Comparison of ENCODE assay signal across 24 mouse cellular contexts in genomic region chr8:111727553-111727952, GRCm38 (mm10). TPM values are rescaled to one million over a fixed set of nuclear protein-coding genes. Genes with fewer than 3 reads are reported as not detected.
A peak's percentile ranks its signal among the peaks of the same experiment; 100 is the strongest.
DNase-seq lines count a peak whose midpoint lies in the region; ATAC-seq and TF ChIP-seq lines count a peak whose summit lies in the region.
"Had no signal": no experiment of that assay in that cellular context is flagged by ENCODE, and none has a peak within 500 bp of the region (broad histone marks: within the 10 kb centered on the region; RNA-seq: fewer than 3 reads in every experiment).

No protein-coding gene starts in this region.

- peak; percentile 2 to 11 for DNase-seq in cerebellum, postnatal 25 days
- no peak for DNase-seq in cerebellum, adult 9-11 months
- DNase-seq in heart, adult 8-10 months (ENCODE audit: low spot score), result no peak
- no peak for DNase-seq in limb, embryonic 10.5 days (ENCODE audit: low spot score)
- DNase-seq in heart, postnatal 0 days (ENCODE audit: low spot score), result no peak
- no peak for DNase-seq in ovary, adult 18-20 months (ENCODE audit: low spot score)
- DNase-seq: cerebellum, postnatal 14 days; gastrocnemius, postnatal 36 days; kidney, postnatal 4 days; lung, postnatal 4 days; right cerebral cortex, postnatal 14 days; thymus, postnatal 36 days had no signal

- no peaks in the 10 kb centered on the region for H3K27me3 ChIP-seq in heart, embryonic 14.5 days (ENCODE audit: control insufficient read depth, insufficient read depth, low read length)
- H3K27me3 ChIP-seq in limb, embryonic 13.5 days, result no peaks in the 10 kb centered on the region
- H3K27me3 ChIP-seq in limb, embryonic 10.5 days (ENCODE audit: low read depth, poor library complexity, severe bottlenecking), result no peaks in the 10 kb centered on the region
- H3K27me3 ChIP-seq in heart, postnatal 0 days (ENCODE audit: control insufficient read depth, insufficient read depth, low read length), result no peaks in the 10 kb centered on the region
- H3K27me3 ChIP-seq: forebrain, embryonic 12.5 days; hindbrain, embryonic 13.5 days; intestine, embryonic 15.5 days; neural tube, embryonic 12.5 days had no signal

- WGBS in heart, embryonic 14.5 days, result 62% methylated on average over 4 of the region's 4 CpGs
- 63% methylated on average over 4 of the region's 4 CpGs for WGBS in limb, embryonic 13.5 days
- 77% methylated on average over 4 of the region's 4 CpGs for WGBS in limb, embryonic 10.5 days
- WGBS in heart, postnatal 0 days, result 64% methylated on average over 4 of the region's 4 CpGs

- no peak overlapping the region for H3K4me2 ChIP-seq in heart, embryonic 14.5 days (ENCODE audit: low read length)
- H3K4me2 ChIP-seq in limb, embryonic 13.5 days (replicated peaks), result no peak overlapping the region
- H3K4me2 ChIP-seq in heart, postnatal 0 days (ENCODE audit: low read depth, low read length), result no peak overlapping the region
- H3K4me2 ChIP-seq: forebrain, embryonic 12.5 days; hindbrain, embryonic 13.5 days; liver, embryonic 15.5 days; neural tube, embryonic 12.5 days had no signal

- no peak overlapping the region for H3K4me3 ChIP-seq in heart, embryonic 14.5 days (ENCODE audit: control insufficient read depth in 1 of 2, insufficient read depth in 1 of 2, low read depth in 1 of 2, low read length in 2 of 2)
- no peak overlapping the region for H3K4me3 ChIP-seq in limb, embryonic 13.5 days
- no peak overlapping the region for H3K4me3 ChIP-seq in limb, embryonic 10.5 days
- H3K4me3 ChIP-seq in heart, postnatal 0 days (ENCODE audit: low read depth, low read length), result no peak overlapping the region
- H3K4me3 ChIP-seq: forebrain, embryonic 12.5 days; hindbrain, embryonic 13.5 days; intestine, embryonic 15.5 days; liver, embryonic 15.5 days; midbrain, embryonic 10.5 days; neural tube, embryonic 12.5 days had no signal

- no peak for TF ChIP-seq EP300 in heart, postnatal 0 days (IDR thresholded peaks at IDR 0.05; ENCODE audit: low read depth)

- H3K9me3 ChIP-seq in heart, embryonic 14.5 days (ENCODE audit: control insufficient read depth, low read length), result no peaks in the 10 kb centered on the region
- no peaks in the 10 kb centered on the region for H3K9me3 ChIP-seq in limb, embryonic 13.5 days
- H3K9me3 ChIP-seq in limb, embryonic 10.5 days (replicated peaks), result no peaks in the 10 kb centered on the region
- no peaks in the 10 kb centered on the region for H3K9me3 ChIP-seq in heart, postnatal 0 days (replicated peaks; ENCODE audit: control insufficient read depth, low read length)
- H3K9me3 ChIP-seq: forebrain, embryonic 12.5 days; hindbrain, embryonic 13.5 days; intestine, embryonic 15.5 days; liver, embryonic 15.5 days; midbrain, embryonic 10.5 days; neural tube, embryonic 12.5 days had no signal

- H3K27ac ChIP-seq in heart, embryonic 14.5 days (replicated peaks in 1 of 2; ENCODE audit: control insufficient read depth in 1 of 2, insufficient read depth in 1 of 2, low read depth in 2 of 2, low read length in 2 of 2), result peak overlapping the region; percentile 93 to 97; a peak in 3 of 4 replicates
- H3K27ac ChIP-seq in limb, embryonic 13.5 days, result no peak overlapping the region
- H3K27ac ChIP-seq in limb, embryonic 10.5 days, result no peak overlapping the region
- H3K27ac ChIP-seq in heart, postnatal 0 days (ENCODE audit: low read depth), result peak overlapping the region; percentile 96
- H3K27ac ChIP-seq: forebrain, embryonic 12.5 days; liver, embryonic 15.5 days; neural tube, embryonic 12.5 days had no signal

- TF ChIP-seq CTCF in heart, postnatal 0 days (IDR thresholded peaks at IDR 0.05; ENCODE audit: low read depth), result no peak

- 0 out of 2 replicates have a peak overlapping the region, but pooled peaks have one; percentile 58 for H3K9ac ChIP-seq in heart, embryonic 14.5 days (ENCODE audit: low read length)
- H3K9ac ChIP-seq in limb, embryonic 13.5 days, result 0 out of 2 replicates have a peak overlapping the region, but pooled peaks have one; percentile 19
- H3K9ac ChIP-seq in heart, postnatal 0 days (replicated peaks; ENCODE audit: low read depth, low read length), result no peak overlapping the region
- H3K9ac ChIP-seq: forebrain, embryonic 12.5 days; liver, embryonic 15.5 days; neural tube, embryonic 12.5 days had no signal

- H3K36me3 ChIP-seq in heart, embryonic 14.5 days (ENCODE audit: control insufficient read depth, insufficient read depth, low read length), result peaks cover 3% of the 10 kb centered on the region; the same call in 1 of the 2 replicates
- H3K36me3 ChIP-seq in limb, embryonic 13.5 days, result no peaks in the 10 kb centered on the region
- H3K36me3 ChIP-seq in limb, embryonic 10.5 days, result peaks cover 6% of the 10 kb centered on the region; the same call in 1 of the 2 replicates
- no peaks in the 10 kb centered on the region for H3K36me3 ChIP-seq in heart, postnatal 0 days (replicated peaks; ENCODE audit: control insufficient read depth, insufficient read depth, low read length)
- H3K36me3 ChIP-seq: forebrain, embryonic 12.5 days; hindbrain, embryonic 13.5 days; intestine, embryonic 15.5 days; liver, embryonic 15.5 days; neural tube, embryonic 12.5 days had no signal

- H3K4me1 ChIP-seq in heart, embryonic 14.5 days (ENCODE audit: control insufficient read depth in 2 of 2, insufficient read depth in 2 of 2, low read length in 2 of 2), result peaks cover 56 to 78% of the 10 kb centered on the region in 2 experiments
- H3K4me1 ChIP-seq in limb, embryonic 13.5 days, result peaks cover 64% of the 10 kb centered on the region
- H3K4me1 ChIP-seq in limb, embryonic 10.5 days, result peaks cover 72% of the 10 kb centered on the region
- H3K4me1 ChIP-seq in heart, postnatal 0 days (ENCODE audit: control insufficient read depth, insufficient read depth), result peaks cover 76% of the 10 kb centered on the region

- ATAC-seq in heart, embryonic 14.5 days (ENCODE audit: insufficient number of reproducible peaks, insufficient read depth, low FRiP score, low read depth), result no peak
- no peak for ATAC-seq in limb, embryonic 13.5 days (ENCODE audit: low FRiP score, low read depth)
- ATAC-seq in heart, postnatal 0 days (ENCODE audit: insufficient read depth, low read depth), result no peak
- ATAC-seq: intestine, embryonic 15.5 days had no signal

RNA-seq across cellular contexts. Expression of gene Bcar1, which starts 16.1 kb away (rescaled TPM):
- 49.5 and 50.8 TPM in 2 replicates for polyA plus RNA-seq in heart, embryonic 14.5 days (2014; fragmentation: Nextera tagmentation; extraction: Ambion mirVana)
- total RNA-seq in heart, adult 8-10 months (2022), result 10 to 100 TPM; 18.5 to 21.8 (median 19.5) TPM
- 41.7 and 41.8 TPM in 2 replicates for polyA plus RNA-seq in limb, embryonic 13.5 days (2015; fragmentation: Nextera tagmentation; extraction: Ambion mirVana)
- 50.2 and 50.4 TPM in 2 replicates for polyA plus RNA-seq in limb, embryonic 10.5 days (2016; fragmentation: Nextera tagmentation; extraction: Ambion mirVana)
- total RNA-seq in heart, postnatal 0 days (2014; rRNA removed; ENCODE audit: low replicate concordance), result 53.2 and 81.5 TPM in 2 replicates
- polyA plus RNA-seq in heart, postnatal 0 days (2015; fragmentation: Nextera tagmentation; extraction: Ambion mirVana), result 25.6 and 27.9 TPM in 2 replicates

RNA-seq across cellular contexts. Expression of gene Ctrb1, which starts 36.7 kb away (rescaled TPM):
- not detected in 2 replicates for polyA plus RNA-seq in heart, embryonic 14.5 days (2014; fragmentation: Nextera tagmentation; extraction: Ambion mirVana)
- total RNA-seq in heart, adult 8-10 months (2022), result not detected
- polyA plus RNA-seq in limb, embryonic 13.5 days (2015; fragmentation: Nextera tagmentation; extraction: Ambion mirVana), result 0.89 and 3.1 TPM in 2 replicates
- not detected in 2 replicates for polyA plus RNA-seq in limb, embryonic 10.5 days (2016; fragmentation: Nextera tagmentation; extraction: Ambion mirVana)
- total RNA-seq in heart, postnatal 0 days (2014; rRNA removed; ENCODE audit: low replicate concordance), result 0.62 and 3.4 TPM in 2 replicates
- polyA plus RNA-seq in heart, postnatal 0 days (2015; fragmentation: Nextera tagmentation; extraction: Ambion mirVana), result not detected in 2 replicates
- total RNA-seq: adrenal gland, adult 18-20 months; gastrocnemius, postnatal 36 days; layer of hippocampus, postnatal 14 days; left cerebral cortex, postnatal 36 days; MEL had no signal
- polyA plus RNA-seq: forebrain, embryonic 12.5 days; hindbrain, embryonic 13.5 days; midbrain, embryonic 10.5 days; neural tube, embryonic 12.5 days had no signal

Comparison
In these comparisons a context has a peak if more than half of its experiments do, and no peak if none do; other contexts are left out.
1. DNase-seq: peak in cerebellum, postnatal 25 days (2 of 2); none in cerebellum, adult 9-11 months (single experiment), heart, adult 8-10 months (single experiment), limb, embryonic 10.5 days (single experiment), heart, postnatal 0 days (single experiment) and ovary, adult 18-20 months (single experiment).
2. H3K27ac ChIP-seq: peak in heart, embryonic 14.5 days (2 of 2) and heart, postnatal 0 days (single experiment); none in limb, embryonic 13.5 days (single experiment) and limb, embryonic 10.5 days (single experiment).